Mouse (Mus musculus) ES-Bruce4 (cell line): Measurements from ENCODE around the gene Sgms1. TPM values are rescaled to one million over a fixed set of nuclear protein-coding genes. Genes with fewer than 3 reads are reported as not detected.

Experiments
- H3K27ac ChIP-seq: 2 replicates; pipeline ENCODE4 v1.5.1; 2012; ENCODE audit warnings: low read length, inconsistent platforms; ENCODE audit not compliant: insufficient read depth
- H3K27me3 ChIP-seq: 2 replicates; pipeline ENCODE4 v1.6.1; 2012; ENCODE audit warnings: mild to moderate bottlenecking, low read length, inconsistent platforms; ENCODE audit not compliant: control insufficient read depth, poor library complexity, insufficient read depth, severe bottlenecking
- H3K36me3 ChIP-seq: 2 replicates; pipeline ENCODE4 v1.6.1; 2012; ENCODE audit warnings: inconsistent platforms, mild to moderate bottlenecking, low read length, moderate library complexity; ENCODE audit not compliant: control insufficient read depth, poor library complexity, insufficient read depth, severe bottlenecking
- H3K4me1 ChIP-seq: one replicate; pipeline ENCODE4 v1.8.1; 2011; ENCODE audit warnings: low read length; ENCODE audit not compliant: control insufficient read depth, insufficient read depth
- H3K4me3 ChIP-seq: 2 replicates; pipeline ENCODE4 v1.5.1; 2011; ENCODE audit warnings: low read depth, mild to moderate bottlenecking, low read length
- H3K9ac ChIP-seq: 2 replicates; pipeline ENCODE4 v1.6.1; 2012; ENCODE audit warnings: low read depth, mild to moderate bottlenecking, inconsistent platforms; ENCODE audit not compliant: poor library complexity, severe bottlenecking
- H3K9me3 ChIP-seq: replicated peaks from 2 replicates; pipeline ENCODE4 v1.6.1; 2012; ENCODE audit warnings: mild to moderate bottlenecking, low read length, inconsistent platforms; ENCODE audit not compliant: control insufficient read depth, poor library complexity, insufficient read depth, severe bottlenecking
- CTCF ChIP-seq: IDR thresholded peaks from one replicate; pipeline ENCODE4 v1.8.1; 2011; ENCODE audit warnings: low read depth, low read length
- EP300 ChIP-seq: IDR thresholded peaks from 2 replicates; pipeline ENCODE4 v1.6.1; 2011; ENCODE audit warnings: low read depth, low read length; ENCODE audit not compliant: insufficient read depth
- POLR2A ChIP-seq: IDR thresholded peaks from one replicate; pipeline ENCODE4 v1.8.1; 2011; ENCODE audit warnings: low read length; ENCODE audit not compliant: insufficient read depth
- polyA plus RNA-seq: library from polyadenylated mRNA; stranded (reverse); fragments of >200 nt; gene quantifications from 2 replicates; pipeline ENCODE4 v1.2.4, GENCODE M21; 2011; ENCODE audit warnings: low read depth; ENCODE audit not compliant: missing spikeins, insufficient read depth, insufficient read length

Gene Sgms1
- polyA plus RNA-seq, 1 experiment = 69.7 TPM

- no peak overlapping the region for H3K4me3 ChIP-seq
- TF ChIP-seq CTCF (no peak), EP300 (no peak)
- no peaks in the 10 kb centered on the region for H3K36me3 ChIP-seq
- no peaks in the 10 kb centered on the region for H3K27me3 ChIP-seq
- H3K27ac ChIP-seq = no peak overlapping the region
- no peaks in the 10 kb centered on the region; the same call in 1 of the 2 replicates for H3K9me3 ChIP-seq
- H3K4me1 ChIP-seq = no peaks in the 10 kb centered on the region
- no peak overlapping the region for H3K9ac ChIP-seq
Observed at GRCm38 (mm10) chr19:32284681-32285454, 104.6 kb downstream of the Sgms1 start.

GRCm38 (mm10) chr19:32281917-32282316, 107.6 kb downstream of the Sgms1 start:
- no peaks in the 10 kb centered on the region; the same call in 1 of the 2 replicates for H3K9me3 ChIP-seq
- no peak overlapping the region for H3K9ac ChIP-seq
- no peaks in the 10 kb centered on the region for H3K4me1 ChIP-seq
- H3K27ac ChIP-seq = no peak overlapping the region
- H3K27me3 ChIP-seq = no peaks in the 10 kb centered on the region
- no peak overlapping the region for H3K4me3 ChIP-seq
- TF ChIP-seq POLR2A (no peak), EP300 (no peak), CTCF (no peak)
- H3K36me3 ChIP-seq = no peaks in the 10 kb centered on the region

- Histone ChIP-seq H3K9me3 (no peaks in the 10 kb centered on the region; the same call in 1 of the 2 replicates), H3K4me1 (peaks cover 2% of the 10 kb centered on the region), H3K9ac (no peak overlapping the region), H3K27ac (no peak overlapping the region), H3K4me3 (no peak overlapping the region), H3K27me3 (no peaks in the 10 kb centered on the region), H3K36me3 (no peaks in the 10 kb centered on the region)
- TF ChIP-seq CTCF (no peak), POLR2A (no peak), EP300 (no peak)
Observed at GRCm38 (mm10) chr19:32280380-32280779, 109.1 kb downstream of the Sgms1 start.

- Histone ChIP-seq H3K9me3 (no peaks in the 10 kb centered on the region; the same call in 1 of the 2 replicates), H3K9ac (no peak overlapping the region), H3K27me3 (no peaks in the 10 kb centered on the region), H3K36me3 (no peaks in the 10 kb centered on the region), H3K27ac (no peak overlapping the region; the same call in 1 of the 2 replicates), H3K4me1 (peaks cover 2% of the 10 kb centered on the region), H3K4me3 (no peak overlapping the region)
- TF ChIP-seq POLR2A = no peak
- TF ChIP-seq EP300 = no peak
- no peak for TF ChIP-seq CTCF
Observed at GRCm38 (mm10) chr19:32279400-32279799, 110.1 kb downstream of the Sgms1 start.

GRCm38 (mm10) chr19:32277869-32278268, 111.6 kb downstream of the Sgms1 start:
- TF ChIP-seq POLR2A = no peak
- TF ChIP-seq EP300 = no peak
- TF ChIP-seq CTCF = no peak
- Histone ChIP-seq H3K4me3 (no peak overlapping the region), H3K9ac (no peak overlapping the region)

GRCm38 (mm10) chr19:32277287-32277686, 112.2 kb downstream of the Sgms1 start:
- H3K4me1 ChIP-seq = peaks cover 2% of the 10 kb centered on the region
- H3K27me3 ChIP-seq = no peaks in the 10 kb centered on the region
- H3K9me3 ChIP-seq = no peaks in the 10 kb centered on the region; the same call in 1 of the 2 replicates
- H3K27ac ChIP-seq = no peak overlapping the region
- H3K4me3 ChIP-seq = no peak overlapping the region
- no peak overlapping the region for H3K9ac ChIP-seq
- no peak for TF ChIP-seq EP300
- no peak for TF ChIP-seq POLR2A
- H3K36me3 ChIP-seq = no peaks in the 10 kb centered on the region

More at GRCm38 (mm10) chr19:32277869-32278268, 111.6 kb downstream of the Sgms1 start:
- Histone ChIP-seq H3K27me3 (no peaks in the 10 kb centered on the region), H3K36me3 (no peaks in the 10 kb centered on the region), H3K4me1 (peaks cover 2% of the 10 kb centered on the region), H3K9me3 (no peaks in the 10 kb centered on the region; the same call in 1 of the 2 replicates), H3K27ac (no peak overlapping the region)
